Mouse (Mus musculus) gastrocnemius, postnatal 14 days (tissue): ENCODE results near the gene Hmgb1. TPM values are rescaled to one million over a fixed set of nuclear protein-coding genes. Genes with fewer than 3 reads are reported as not detected.

Experiments used
- DNase-seq: peaks from one replicate; pipeline ENCODE4 v3.0.0; 2021; ENCODE audit warnings: mixed read lengths
- intact Hi-C: fragments of 180-260 bp; cut with DNase I; formaldehyde crosslinking; loops from one replicate; pipeline ENCODE4 v1.15.1; 2025; ENCODE audit warnings: low total_unique reads
- total RNA-seq, 2 experiments: library from RNA; stranded (reverse); gene quantifications; 2 replicates each; pipeline ENCODE4 v1.2.3; 2021

Gene Hmgb1
- total RNA-seq, 2 experiments from 2014 or later, result 125 to 131 TPM

DNA sequence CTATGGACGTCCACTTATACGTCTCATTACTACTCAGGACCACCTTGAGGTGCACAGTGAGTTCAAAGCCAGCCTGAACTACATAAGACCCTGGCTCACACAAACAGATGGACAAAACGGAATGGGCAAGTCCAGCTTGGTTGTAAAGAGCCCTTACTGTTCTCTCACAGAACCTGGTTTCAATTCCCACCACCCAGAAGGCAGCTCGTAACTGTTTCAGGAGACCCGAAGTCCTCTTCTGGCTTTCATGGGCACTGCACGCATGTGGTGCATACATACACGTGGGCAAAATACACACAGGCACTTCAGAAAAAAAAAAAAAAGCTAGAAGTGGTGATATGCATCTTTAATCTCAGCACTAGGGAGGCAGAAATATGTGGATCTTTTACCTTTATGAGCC is 139.2 kb downstream of the Hmgb1 start:
- DNase-seq, result no peak
- intact Hi-C loops, result loop anchor here (10.0 kb wide), 1 partner anchor 130 kb away; no protein-coding TSS in a partner anchor

DNA sequence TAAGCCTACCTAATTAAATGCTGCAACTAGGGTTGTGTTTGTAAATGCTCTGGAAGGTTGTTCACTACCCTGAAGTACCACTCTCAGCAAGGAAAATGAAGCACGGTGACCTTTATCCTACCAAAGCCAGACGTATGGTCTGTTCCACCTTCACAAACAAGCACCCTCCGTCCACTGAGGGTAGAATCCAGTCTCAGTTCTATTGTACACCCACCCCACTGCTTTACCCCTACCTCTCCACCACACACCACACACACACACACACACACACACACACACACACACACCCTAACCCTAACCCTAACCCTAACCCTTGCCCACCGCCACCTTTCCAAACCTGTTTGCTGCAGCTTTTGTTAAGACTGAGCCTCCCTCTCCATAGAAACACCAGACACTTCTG is 140.2 kb downstream of the Hmgb1 start:
- intact Hi-C loops, result loop anchor here (10.0 kb wide), 1 partner anchor 129 kb away; no protein-coding TSS in a partner anchor
- DNase-seq, result no peak

DNA sequence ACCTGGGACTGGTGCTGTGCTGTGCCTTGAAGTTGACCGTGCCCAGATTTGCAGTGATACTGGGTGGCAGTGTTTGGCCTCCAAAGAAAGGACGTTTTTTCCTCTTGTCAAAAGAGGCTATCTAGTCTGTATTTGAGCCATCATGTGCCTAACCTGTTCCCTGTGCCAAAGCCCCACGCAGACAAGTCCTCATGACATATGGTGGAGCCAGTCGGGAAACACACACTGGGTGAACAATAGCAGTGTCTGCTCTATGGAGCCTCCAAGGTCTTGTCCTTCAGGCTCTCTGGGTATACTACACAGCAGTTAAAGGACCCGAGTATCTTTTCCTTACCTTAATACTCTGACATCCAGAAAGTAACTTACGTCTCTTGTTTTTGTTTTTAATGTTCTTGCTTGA is 141.0 kb downstream of the Hmgb1 start:
- intact Hi-C loops, result loop anchor here (10.0 kb wide), 1 partner anchor 128 kb away; no protein-coding TSS in a partner anchor
- DNase-seq, result no peak

DNA sequence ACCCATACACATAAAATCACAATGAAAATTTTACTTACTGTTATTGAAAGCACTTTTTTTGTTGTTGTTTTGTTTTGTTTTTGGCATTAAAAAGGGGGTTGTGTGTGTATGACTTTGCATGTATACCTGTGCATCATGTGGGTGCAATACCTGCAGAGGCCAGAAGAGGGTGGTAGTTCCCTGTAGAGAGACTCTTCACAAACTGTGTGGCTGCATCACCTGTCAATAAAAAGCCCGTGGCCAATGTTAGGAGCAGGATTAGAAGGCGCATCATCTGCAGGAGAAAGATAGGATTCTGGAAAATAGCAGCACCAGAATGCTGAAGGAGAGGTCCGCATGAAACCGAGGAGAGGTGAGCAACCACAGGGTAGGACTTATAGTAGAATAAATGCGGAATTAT is 144.5 kb downstream of the Hmgb1 start:
- intact Hi-C loops, result loop anchor here (10.0 kb wide), 1 partner anchor 125 kb away; no protein-coding TSS in a partner anchor
- peak; percentile 13 for DNase-seq

DNA sequence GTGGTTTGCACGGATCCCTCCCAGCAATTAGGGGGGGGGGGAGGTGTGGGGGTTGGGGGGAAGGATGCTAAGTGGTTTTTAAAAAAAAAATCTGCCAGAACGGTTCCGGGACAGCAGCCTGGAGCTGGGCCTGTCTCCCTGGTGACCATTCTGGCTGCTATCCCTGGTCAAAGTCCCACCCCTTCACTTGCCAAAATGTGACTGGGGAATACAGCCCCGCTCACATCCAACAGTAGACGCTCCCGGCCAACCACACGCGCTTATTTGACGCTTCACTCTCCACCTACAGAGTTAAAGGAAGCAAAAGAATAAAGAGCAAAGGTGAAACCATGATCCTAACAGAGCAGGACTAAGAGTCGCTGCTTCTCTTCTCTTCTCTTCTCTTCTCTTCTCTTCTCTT is 146.6 kb downstream of the Hmgb1 start:
- peak; percentile 71 for DNase-seq
- intact Hi-C loops, result no loop called here

DNA sequence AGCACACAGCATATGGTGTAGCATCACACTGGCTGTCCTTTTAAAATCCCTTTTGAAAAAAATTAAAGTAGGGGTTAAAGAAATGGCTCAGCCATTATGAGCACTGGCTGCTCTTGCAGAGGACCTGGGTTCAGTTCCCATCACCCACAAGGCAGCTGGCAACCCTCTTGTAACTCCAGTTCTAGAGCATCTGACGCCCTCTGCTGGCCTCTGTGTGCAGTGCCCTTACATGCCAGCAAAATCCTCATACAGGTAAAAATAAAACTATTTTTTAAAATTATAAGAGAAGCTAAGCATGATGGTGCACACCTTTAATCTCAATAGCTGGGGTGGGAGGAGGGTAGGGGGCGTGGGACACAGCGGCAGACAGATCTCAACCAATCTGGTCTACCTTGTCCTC is 147.4 kb downstream of the Hmgb1 start:
- intact Hi-C loops, result no loop called here
- no peak for DNase-seq

DNA sequence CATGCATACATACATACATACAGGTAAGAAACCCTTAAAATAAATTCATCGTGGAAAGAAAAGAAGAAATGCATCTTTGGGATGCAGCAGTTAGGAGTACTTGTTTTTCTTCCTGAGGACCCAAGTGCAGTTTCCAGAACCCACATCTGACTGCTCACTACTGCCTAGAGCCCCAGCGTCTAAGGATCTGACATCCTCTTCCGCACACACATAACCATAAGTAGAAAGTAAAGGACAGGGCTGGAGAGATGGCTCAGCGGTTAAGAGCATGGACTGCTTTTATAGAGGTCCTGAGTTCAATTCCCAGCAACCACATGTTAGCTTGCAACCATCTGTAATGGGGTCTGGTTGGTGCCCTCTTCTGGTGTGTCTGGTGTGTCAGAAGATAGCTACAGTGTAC is 151.9 kb downstream of the Hmgb1 start:
- no peak for DNase-seq
- intact Hi-C loops, result no loop called here

DNA sequence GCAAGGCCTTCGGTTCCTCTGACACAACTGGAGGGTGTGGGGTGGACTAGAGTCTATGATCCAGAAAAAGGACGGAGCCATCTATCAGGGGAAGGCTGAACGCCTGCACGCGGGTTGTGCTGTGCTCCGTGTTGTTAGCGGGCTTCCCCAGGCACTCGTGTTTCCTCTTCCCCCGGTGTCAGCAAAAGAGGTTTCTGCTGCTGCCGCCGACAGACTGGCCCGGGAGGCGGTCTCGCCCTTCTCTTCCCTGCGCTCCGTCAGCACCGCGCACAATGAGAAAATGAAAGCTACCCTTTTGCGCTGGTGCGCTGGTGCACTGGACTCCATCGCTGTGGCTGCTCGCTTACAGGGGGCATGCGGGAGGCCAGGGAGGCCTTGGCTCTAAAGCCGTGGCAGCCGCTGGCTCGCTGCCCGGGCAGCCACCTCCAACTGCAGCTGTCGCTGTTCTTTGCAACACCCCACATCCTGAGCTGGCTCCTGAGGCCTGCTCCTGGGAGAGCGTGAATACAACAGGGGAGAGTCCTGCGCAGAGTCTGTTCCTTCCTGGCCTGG is 153.0 kb downstream of the Hmgb1 start:
- intact Hi-C loops, result no loop called here
- peak; percentile 80 for DNase-seq

DNA sequence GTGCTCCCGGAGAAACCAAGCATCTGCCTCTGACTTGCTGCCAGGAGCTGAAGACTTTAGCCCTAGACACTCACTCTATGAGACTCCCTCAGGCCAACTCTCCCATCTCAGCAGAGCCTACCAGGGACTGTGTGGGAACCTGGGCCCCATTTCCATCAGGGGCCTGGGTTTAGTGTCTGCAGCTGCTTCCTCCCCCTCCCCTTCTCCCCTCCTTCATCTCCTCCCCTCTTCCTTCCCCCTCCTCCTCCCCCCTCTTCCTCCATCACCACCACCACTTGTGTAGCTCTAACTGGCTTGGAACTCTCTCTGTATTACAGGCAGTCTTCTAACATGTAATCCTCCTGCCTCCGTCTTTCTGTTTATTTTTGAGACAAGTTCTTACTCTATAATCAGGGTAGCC is 154.2 kb downstream of the Hmgb1 start:
- intact Hi-C loops, result no loop called here

DNA sequence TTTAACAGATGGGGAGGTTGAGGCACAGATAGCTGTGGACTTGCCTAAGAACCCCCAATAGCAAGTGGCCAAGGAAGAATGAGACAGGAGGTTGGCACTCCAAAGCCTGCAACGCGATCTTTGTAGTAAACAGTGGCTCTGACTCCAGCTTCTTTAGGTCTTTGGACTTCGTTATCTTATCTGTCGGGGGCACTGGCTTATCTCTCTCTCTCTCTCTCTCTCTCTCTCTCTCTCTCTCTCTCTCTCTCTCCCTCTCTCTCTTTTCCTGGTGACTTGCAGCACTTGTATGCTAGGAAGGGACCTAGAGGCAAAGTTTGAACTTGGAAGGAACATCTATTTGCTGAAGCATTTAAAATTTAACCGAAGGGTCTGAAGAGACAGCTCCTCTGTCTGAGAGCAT is 155.9 kb downstream of the Hmgb1 start:
- intact Hi-C loops, result no loop called here
- DNase-seq, result no peak

More for the DNA sequence above, 154.2 kb downstream of the Hmgb1 start:
- DNase-seq, result no peak

DNA sequence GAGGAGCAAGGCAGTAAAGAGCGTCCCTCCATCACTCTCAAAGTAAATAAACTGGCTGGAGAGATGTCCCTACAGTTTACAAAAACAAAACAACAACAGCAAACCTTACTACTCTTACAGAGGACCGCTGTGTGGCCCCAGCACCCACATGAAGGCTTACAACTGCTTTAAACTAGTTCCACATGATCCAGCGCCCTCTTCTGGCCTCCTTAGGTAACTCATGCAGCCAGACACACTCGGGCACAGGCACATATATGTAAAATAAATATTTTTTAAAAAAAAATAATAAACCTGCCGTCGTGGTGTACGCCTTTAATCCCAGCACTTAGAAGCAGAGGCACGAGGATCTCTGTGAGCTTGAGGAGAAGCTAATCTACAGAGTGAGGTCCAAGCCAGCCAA is 156.9 kb downstream of the Hmgb1 start:
- no peak for DNase-seq
- intact Hi-C loops, result no loop called here

DNA sequence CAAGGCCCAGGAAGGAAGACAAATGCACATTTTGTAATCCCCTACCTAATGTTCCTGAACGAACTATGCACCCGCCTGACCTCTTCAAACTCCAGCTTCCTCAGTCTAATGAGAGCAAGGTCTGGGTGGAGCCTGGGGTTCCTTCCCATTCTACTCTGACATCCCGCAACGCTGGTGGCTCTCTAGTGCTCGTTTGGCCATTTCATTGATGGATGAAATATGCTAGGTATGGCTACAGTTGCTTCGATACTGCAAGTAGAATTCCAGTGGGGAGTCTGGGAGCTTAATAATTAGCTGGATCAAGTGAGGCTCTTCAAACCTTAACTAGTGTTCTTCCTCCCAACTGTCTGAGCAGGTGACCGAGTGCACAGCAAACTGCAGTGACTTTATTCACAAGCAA is 163.2 kb downstream of the Hmgb1 start:
- intact Hi-C loops, result no loop called here
- DNase-seq, result no peak

DNA sequence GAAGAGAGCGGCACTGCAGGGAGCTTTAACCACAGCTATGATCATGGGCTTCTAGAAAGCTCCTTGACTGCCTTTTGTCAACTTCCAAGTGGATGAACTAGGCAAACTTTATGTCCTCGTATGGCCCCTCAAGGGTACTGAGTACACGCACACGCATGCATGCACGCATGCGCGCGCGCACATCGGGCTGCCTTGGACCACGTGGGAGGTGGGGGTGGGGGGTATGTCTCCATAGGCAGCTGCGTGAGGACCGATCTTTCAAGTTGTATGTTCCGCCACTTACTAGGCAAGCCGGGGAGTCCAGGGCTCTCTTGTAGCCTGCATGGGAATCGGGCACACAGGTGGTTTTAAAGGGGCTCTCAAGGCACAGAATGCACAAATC is 163.6 kb downstream of the Hmgb1 start:
- intact Hi-C loops, result no loop called here
- DNase-seq, result no peak

DNA sequence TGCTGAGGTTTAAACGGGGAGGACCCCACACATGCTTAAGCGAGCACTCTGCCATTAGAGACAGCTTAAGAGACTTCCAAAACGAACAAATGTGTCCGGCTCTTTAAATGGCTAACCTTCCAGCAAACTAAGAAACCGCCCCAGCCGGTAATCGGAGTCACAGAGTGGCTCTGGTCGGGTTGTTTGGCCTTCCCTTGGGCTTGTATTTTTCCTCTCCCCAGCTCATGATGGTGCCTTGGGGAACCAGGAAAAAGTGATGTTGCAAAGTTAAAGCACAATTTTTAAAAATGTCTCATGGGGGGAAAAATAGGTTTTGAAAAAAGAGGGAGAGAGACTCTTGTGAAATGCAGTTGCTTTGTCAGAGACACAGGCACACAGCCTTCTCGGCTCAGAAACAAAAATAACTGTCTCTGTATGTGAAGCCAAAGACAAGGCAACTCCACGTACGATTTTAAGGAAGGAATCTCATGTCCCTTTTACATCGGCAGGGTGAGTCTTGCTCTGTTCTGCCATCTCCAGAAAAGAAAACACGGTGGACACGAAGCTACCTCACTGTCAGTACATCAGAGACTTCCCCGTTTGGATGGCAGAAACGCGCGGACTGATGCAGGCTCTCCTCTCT is 164.1 kb downstream of the Hmgb1 start:
- intact Hi-C loops, result no loop called here
- no peak for DNase-seq

DNA sequence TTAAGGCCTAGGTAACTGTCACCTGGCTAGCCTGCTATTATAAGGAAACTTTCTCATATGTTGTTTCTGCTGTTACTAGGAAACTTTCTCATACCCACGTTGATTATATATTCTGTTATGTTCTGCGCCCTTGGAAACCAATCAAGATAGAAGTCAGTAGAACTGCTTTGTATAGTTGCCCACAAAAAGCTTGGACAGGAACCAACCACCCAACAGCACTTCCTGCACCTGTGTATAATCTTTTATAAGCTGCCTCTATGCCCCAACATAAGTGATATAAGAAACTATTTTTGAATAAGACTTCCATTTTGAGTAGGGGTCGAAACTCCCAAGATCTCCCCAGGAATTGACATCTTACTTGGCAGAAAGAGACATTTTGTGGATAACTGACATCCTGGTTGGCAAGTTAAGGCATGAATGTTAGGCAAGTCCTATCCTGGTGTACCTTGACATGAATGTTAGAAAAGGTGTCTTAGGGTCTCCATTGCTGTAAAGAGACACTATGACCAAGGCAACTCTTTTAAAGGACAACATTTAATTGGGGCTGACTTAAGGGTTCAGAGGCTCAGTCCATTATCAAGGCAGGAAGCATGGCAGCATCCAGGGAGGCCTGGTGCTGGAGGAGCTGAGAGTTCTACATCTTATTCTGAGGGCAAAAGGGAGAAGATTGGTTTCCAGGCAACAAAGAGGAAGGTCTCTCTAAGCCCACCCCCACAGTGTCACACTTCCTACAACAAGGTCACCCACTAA is 166.4 kb downstream of the Hmgb1 start:
- DNase-seq, result no peak
- intact Hi-C loops, result no loop called here

DNA sequence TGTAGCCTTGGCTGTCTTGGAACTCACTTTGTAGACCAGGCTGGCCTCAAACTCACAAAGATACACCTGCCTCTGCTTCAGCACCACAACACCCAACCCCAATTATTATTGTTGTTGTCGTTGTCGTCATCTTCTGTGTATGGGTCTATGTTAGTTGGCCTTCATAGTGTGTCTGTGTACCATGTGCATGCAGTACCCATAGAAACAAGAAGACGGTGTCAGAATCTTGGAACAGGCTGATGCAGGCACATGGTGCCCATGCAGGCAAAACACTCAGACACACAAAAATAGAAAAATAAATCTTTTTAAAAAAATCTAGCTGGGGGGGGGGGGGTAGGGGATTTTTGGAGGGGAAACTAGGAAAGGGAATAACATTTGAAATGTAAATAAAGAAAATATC is 167.1 kb downstream of the Hmgb1 start:
- DNase-seq, result no peak
- intact Hi-C loops, result no loop called here

DNA sequence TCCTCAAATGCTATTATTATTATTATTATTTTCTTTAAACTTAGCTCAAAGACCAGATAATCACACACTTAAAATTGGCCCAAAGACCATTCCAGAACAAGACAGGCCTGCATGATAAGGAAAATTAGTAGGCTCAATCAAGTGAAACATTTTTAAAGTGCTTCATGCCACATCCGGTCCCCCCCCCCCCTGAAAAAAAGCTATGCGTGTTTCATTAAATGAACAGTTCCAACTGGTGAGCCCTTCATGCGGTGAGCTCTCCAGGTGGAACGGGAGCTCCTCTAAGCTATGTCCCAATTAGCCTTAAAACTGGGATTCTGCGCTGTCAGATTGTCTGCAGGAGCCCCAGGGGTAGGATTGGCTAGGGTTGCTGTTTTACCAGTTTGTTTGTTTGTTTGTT is 168.0 kb downstream of the Hmgb1 start:
- intact Hi-C loops, result no loop called here
- DNase-seq, result no peak

DNA sequence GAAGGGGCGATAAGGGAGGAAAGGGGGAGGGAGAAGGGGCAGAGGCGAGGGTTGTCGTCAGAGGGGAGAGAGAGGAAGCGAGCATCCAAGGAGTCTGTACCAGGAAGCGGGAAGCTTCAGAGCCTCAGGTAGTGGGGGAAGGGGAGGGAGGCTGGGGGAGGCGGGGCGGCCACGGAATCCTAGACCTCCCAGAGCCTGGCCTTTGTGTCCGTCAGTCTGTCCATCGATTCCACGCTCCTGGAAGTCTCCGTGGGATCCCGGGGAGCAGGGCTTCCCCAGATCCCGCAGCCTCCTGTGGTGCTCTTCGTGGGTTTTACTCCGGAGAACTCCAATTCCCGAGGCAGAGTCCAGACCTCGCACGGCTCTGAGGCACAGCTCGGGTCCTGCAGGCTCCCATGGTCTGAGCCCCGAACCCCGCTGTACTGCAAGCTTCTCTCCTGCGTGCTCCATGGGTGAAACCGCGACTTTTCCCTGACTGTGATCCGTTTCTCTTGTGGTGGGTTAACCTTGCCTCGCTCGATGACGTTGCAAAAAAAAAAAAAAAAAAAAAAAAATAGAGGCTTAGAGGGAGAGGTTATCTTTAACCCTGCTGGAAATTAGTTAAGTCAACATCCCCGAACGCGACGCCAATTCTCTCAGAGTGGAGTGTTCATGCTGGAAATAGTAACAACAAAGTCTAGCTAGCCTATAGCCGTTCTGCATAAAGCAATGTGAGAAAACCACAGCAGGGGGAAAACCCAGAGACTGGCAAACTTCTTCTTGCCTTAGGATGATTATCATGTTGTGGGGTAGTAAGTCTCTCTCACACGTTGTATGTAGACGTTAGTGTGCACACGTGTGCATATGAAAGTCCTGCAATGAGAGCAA is 168.7 kb downstream of the Hmgb1 start:
- DNase-seq, result no peak
- intact Hi-C loops, result no loop called here

DNA sequence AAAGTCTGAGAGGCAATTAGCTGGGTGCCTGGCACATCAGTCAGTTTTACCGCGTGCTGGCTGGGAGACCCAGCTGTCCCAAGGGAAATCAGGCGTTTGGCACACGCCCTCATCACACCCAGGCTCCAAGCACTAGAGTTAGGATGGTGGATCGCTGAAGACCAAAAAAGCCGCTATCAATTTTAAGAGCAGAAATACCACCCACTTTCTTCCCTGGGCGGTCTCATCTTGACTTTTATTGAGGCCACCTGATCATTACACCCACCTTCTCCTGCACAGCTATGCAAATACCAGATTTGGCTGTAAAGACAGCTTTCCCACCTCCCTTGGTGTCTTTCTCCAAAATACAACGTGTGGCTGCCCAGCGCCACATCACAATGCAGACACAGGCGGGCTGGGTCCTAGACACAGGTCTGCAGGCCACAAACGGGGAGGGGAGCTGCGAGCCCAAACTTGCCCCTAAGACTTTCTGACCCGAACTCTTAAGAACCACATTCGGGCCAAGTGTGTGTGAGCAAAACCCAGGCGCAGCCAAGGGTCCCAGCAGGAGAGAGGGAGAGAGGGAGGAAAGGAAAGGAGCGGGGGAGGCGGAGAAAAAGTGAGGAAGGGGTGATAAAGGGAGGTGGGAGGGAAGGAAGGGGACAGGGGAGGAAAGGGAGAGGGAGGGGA is 169.6 kb downstream of the Hmgb1 start:
- intact Hi-C loops, result no loop called here
- DNase-seq, result no peak
